Mouse (Mus musculus) midbrain, embryonic 15.5 days (tissue): ENCODE results near the gene Muc13. TPM values are rescaled to one million over a fixed set of nuclear protein-coding genes. Genes with fewer than 3 reads are reported as not detected.

Experiments
- ATAC-seq: fragments of 200-750 bp; cut with Nextera tagmentation; replicated peaks from 2 replicates; pipeline ENCODE4 v1.8.0; 2017; ENCODE audit warnings: moderate TSS enrichment
- H3K27ac ChIP-seq: fragments of 300-500 bp; sonication (generic); 2 replicates; pipeline ENCODE4 v1.5.1; 2015; ENCODE audit warnings: mild to moderate bottlenecking, inconsistent platforms
- H3K27me3 ChIP-seq: fragments of 300-500 bp; sonication (generic); replicated peaks from 2 replicates; pipeline ENCODE4 v1.6.1; 2015; ENCODE audit warnings: inconsistent platforms
- H3K36me3 ChIP-seq: fragments of 300-500 bp; sonication (generic); replicated peaks from 2 replicates; pipeline ENCODE4 v1.6.1; 2015; ENCODE audit warnings: inconsistent platforms
- H3K4me1 ChIP-seq: fragments of 300-500 bp; sonication (generic); 2 replicates; pipeline ENCODE4 v1.6.1; 2015; ENCODE audit warnings: inconsistent platforms
- H3K4me2 ChIP-seq: fragments of 300-500 bp; sonication (generic); 2 replicates; pipeline ENCODE4 v1.6.1; 2015; ENCODE audit warnings: inconsistent platforms, mild to moderate bottlenecking, moderate library complexity
- H3K4me3 ChIP-seq: fragments of 300-500 bp; sonication (generic); 2 replicates; pipeline ENCODE4 v1.5.1; 2015; ENCODE audit warnings: mild to moderate bottlenecking, inconsistent platforms
- H3K9ac ChIP-seq: fragments of 300-500 bp; sonication (generic); 2 replicates; pipeline ENCODE4 v1.6.1; 2015; ENCODE audit warnings: mild to moderate bottlenecking, inconsistent platforms
- H3K9me3 ChIP-seq: fragments of 300-500 bp; sonication (generic); 2 replicates; pipeline ENCODE4 v1.6.1; 2016; ENCODE audit warnings: inconsistent platforms
- WGBS: fragments of 180-500 bp; shearing (Covaris S2); methylation state at CpG from one replicate; pipeline ENCODE4 v1.1.7; 2015; ENCODE audit warnings: mixed read lengths; 5-methylcytosine and 5-hydroxymethylcytosine counted together
- polyA plus RNA-seq: library from polyadenylated mRNA; unstranded; fragments of >200 nt; fragmentation: Nextera tagmentation; extraction: Ambion mirVana; gene quantifications from 2 replicates; pipeline ENCODE4 v1.2.1, GENCODE M21; 2015

Gene Muc13
- polyA plus RNA-seq, 1 experiment from 2014 or later, result 0.08 TPM

GRCm38 (mm10) chr16:33774972-33775371 is 18.9 kb upstream of the Muc13 start:
- Histone ChIP-seq H3K9ac (no peak overlapping the region), H3K4me3 (no peak overlapping the region), H3K4me1 (no peaks in the 10 kb centered on the region), H3K4me2 (no peak overlapping the region), H3K36me3 (no peaks in the 10 kb centered on the region), H3K27ac (no peak overlapping the region), H3K9me3 (no peaks in the 10 kb centered on the region), H3K27me3 (no peaks in the 10 kb centered on the region)
- no peak for ATAC-seq
- 65% methylated on average over 3 of the region's 3 CpGs for WGBS

GRCm38 (mm10) chr16:33775733-33776335 is 18.0 kb upstream of the Muc13 start:
- no peaks in the 10 kb centered on the region for H3K36me3 ChIP-seq
- H3K4me1 ChIP-seq, result no peaks in the 10 kb centered on the region
- 81% methylated on average over 1 of the region's 1 CpGs for WGBS
- no peak for ATAC-seq
- H3K9ac ChIP-seq, result no peak overlapping the region
- H3K27ac ChIP-seq, result no peak overlapping the region
- no peaks in the 10 kb centered on the region for H3K9me3 ChIP-seq
- H3K27me3 ChIP-seq, result no peaks in the 10 kb centered on the region
- H3K4me2 ChIP-seq, result no peak overlapping the region
- H3K4me3 ChIP-seq, result no peak overlapping the region

DNA sequence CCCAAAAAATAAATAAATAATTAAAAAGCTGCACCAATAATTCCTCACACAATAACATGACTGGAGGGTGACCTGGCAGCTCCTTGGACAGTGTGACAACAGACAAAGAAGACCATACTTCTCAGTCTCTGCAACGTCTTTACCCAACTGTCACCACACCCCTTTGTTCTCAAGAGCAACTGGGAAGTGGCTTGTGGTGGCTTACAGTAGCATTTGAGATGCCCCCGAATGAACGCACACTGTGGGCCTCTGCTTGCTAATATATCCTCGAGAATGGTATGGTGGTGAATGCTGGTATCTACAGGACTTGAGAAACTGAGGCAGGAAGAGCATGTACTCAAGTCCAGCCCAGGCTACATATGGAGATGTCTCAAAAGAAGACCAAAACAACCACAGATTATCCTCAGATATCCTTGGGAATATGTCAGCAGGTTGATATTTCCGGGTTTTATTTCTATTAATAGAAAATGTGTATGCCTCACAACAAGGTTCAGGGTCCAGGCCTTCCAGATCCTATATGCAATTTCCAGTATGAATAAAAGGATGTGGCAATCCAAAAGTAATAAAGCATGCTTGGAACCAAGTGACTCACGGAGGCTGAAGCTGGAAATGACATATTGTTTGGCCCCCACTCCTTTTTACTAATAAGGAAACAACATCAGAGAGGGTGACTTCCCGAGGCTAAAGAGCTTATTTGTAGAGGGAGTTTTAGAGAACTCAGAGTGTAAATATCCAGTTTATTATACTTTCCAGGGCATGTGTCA is 16.9 kb upstream of the Muc13 start:
- Histone ChIP-seq H3K36me3 (no peaks in the 10 kb centered on the region), H3K27ac (no peak overlapping the region), H3K9me3 (no peaks in the 10 kb centered on the region), H3K9ac (no peak overlapping the region), H3K4me2 (no peak overlapping the region), H3K4me3 (no peak overlapping the region), H3K27me3 (no peaks in the 10 kb centered on the region), H3K4me1 (no peaks in the 10 kb centered on the region)
- WGBS, result 86% methylated on average over 7 of the region's 7 CpGs
- ATAC-seq, result no peak

DNA sequence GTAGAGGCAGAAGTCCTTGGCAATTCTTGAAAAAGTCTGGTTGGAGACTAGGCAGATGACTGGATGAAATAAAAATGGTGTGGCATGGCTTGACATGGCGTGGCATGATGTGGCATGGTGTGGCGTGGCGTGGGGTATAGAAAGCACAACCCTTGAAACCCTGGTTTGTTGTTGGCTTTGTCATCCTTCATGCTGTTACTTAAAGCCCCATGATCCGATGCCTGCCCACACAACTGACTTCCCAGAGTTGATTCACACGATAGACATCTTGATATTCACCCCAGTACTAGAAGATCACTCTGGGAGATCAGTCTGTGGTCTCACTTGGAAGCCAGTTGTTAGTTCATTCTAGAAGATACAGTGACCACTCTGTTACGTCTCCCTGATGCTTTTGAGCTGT is 16.2 kb upstream of the Muc13 start:
- H3K27ac ChIP-seq, result no peak overlapping the region
- H3K4me3 ChIP-seq, result no peak overlapping the region
- no peak for ATAC-seq
- no peaks in the 10 kb centered on the region for H3K4me1 ChIP-seq
- H3K27me3 ChIP-seq, result no peaks in the 10 kb centered on the region
- H3K4me2 ChIP-seq, result no peak overlapping the region
- 94% methylated on average over 6 of the region's 6 CpGs for WGBS
- H3K36me3 ChIP-seq, result no peaks in the 10 kb centered on the region
- H3K9ac ChIP-seq, result no peak overlapping the region
- H3K9me3 ChIP-seq, result no peaks in the 10 kb centered on the region

- WGBS, result 79% methylated on average over 5 of the region's 5 CpGs
- ATAC-seq, result no peak
- no peaks in the 10 kb centered on the region for H3K36me3 ChIP-seq
- H3K9me3 ChIP-seq, result no peaks in the 10 kb centered on the region
- H3K9ac ChIP-seq, result no peak overlapping the region
- no peak overlapping the region for H3K27ac ChIP-seq
- no peaks in the 10 kb centered on the region for H3K4me1 ChIP-seq
- H3K27me3 ChIP-seq, result no peaks in the 10 kb centered on the region
- no peak overlapping the region for H3K4me3 ChIP-seq
- no peak overlapping the region for H3K4me2 ChIP-seq
These were observed 11.8 kb upstream of the Muc13 start for GRCm38 (mm10) chr16:33781789-33782728.

GRCm38 (mm10) chr16:33782729-33783091 is 11.1 kb upstream of the Muc13 start:
- Histone ChIP-seq H3K9ac (no peak overlapping the region), H3K4me1 (no peaks in the 10 kb centered on the region), H3K4me2 (no peak overlapping the region), H3K27ac (no peak overlapping the region), H3K9me3 (no peaks in the 10 kb centered on the region), H3K36me3 (no peaks in the 10 kb centered on the region), H3K27me3 (no peaks in the 10 kb centered on the region), H3K4me3 (no peak overlapping the region)
- WGBS, result 92% methylated on average over 1 of the region's 1 CpGs
- ATAC-seq, result no peak

DNA sequence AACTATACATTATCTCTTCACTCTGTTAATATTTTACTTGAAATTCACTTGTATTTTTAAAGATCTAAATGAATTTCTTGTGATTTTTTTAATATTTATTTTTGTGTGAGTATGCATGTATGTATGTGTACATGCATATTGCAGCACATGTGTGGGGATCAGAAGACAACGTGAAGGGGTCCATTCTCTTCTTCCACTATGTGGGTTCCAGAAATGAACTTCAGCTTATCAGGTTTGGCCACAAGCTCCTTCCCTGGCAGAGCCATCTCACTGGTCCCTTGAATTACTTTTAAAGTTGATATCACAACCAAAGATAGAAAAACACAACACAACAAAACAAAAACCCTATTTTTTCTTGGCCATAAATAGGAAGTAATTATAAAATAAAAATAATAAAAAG is 9.3 kb upstream of the Muc13 start:
- H3K9ac ChIP-seq, result no peak overlapping the region
- H3K4me1 ChIP-seq, result no peaks in the 10 kb centered on the region
- H3K27ac ChIP-seq, result no peak overlapping the region
- ATAC-seq, result no peak
- no peaks in the 10 kb centered on the region for H3K9me3 ChIP-seq
- no peak overlapping the region for H3K4me2 ChIP-seq
- H3K36me3 ChIP-seq, result no peaks in the 10 kb centered on the region
- H3K4me3 ChIP-seq, result no peak overlapping the region
- H3K27me3 ChIP-seq, result no peaks in the 10 kb centered on the region
- WGBS, result 86% methylated on average over 1 of the region's 1 CpGs

DNA sequence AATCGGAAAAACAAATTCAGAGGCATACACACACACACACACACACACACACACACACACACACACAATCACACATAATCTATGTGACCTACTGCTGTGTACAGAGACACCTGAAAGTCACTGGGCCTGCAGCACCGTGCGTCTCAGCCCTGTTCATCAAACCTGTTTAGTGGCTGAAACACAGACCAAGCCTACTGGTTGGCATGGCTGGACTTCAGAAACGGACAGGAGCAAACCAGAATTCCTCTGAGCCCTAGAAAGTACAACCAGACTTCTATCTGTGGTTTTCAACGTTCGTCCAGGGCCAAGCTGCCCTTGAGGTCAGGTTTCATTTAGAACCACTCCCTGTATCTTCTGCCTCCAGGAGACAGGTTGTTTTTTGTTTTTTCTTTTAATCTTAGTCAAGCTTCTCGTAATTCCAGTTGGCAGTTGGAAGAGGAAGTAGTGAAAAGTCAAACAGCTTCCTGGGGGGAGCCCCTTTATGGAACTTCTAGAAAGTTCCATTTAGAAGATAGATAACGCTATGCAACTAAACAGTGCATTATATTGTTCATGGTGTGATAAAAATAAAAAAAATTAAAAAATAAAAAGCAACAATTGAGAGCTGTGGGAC is 8.6 kb upstream of the Muc13 start:
- Histone ChIP-seq H3K4me3 (no peak overlapping the region), H3K27ac (no peak overlapping the region), H3K36me3 (no peaks in the 10 kb centered on the region), H3K4me1 (no peaks in the 10 kb centered on the region), H3K9me3 (no peaks in the 10 kb centered on the region), H3K9ac (no peak overlapping the region), H3K4me2 (no peak overlapping the region), H3K27me3 (no peaks in the 10 kb centered on the region)
- 83% methylated on average over 8 of the region's 8 CpGs for WGBS
- ATAC-seq, result no peak

DNA sequence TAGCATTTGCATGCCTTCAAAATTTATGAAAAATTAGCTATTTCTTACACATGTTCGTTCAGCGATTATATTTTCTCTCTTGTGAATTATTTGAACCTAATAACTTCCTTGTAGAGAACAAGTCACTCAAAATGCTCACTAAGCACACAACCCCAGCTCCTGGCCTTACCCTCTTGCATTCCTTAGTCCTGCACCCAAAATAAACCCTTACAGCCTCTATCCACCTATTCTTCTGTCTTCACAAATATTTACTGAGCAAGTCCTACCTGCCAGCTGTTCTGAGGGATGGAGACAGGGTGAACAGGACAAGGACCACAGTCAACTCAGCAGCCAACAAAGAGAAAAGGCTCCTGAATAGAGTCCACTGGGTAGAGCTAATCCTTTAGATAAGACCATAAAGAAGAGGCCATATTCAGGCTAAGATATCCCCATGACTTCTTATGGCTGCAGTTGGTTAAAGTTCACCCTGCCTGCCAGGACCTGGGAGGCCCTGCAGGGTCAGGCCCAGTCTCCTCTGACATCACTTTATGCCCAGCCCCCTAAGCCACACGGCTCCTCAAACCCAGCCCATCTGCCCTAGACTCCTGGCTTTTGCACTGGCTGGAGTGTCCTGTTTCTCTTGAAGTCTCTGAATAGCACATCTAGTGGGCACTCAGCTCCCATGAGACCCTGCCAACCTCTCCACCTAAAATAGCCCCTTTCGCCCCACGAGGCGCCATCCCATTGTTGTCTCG is 7.0 kb upstream of the Muc13 start:
- no peaks in the 10 kb centered on the region for H3K9me3 ChIP-seq
- H3K4me3 ChIP-seq, result no peak overlapping the region
- no peak for ATAC-seq
- H3K27ac ChIP-seq, result no peak overlapping the region
- no peak overlapping the region for H3K4me2 ChIP-seq
- H3K9ac ChIP-seq, result no peak overlapping the region
- no peaks in the 10 kb centered on the region for H3K36me3 ChIP-seq
- 76% methylated on average over 7 of the region's 7 CpGs for WGBS
- H3K27me3 ChIP-seq, result no peaks in the 10 kb centered on the region
- no peaks in the 10 kb centered on the region for H3K4me1 ChIP-seq

DNA sequence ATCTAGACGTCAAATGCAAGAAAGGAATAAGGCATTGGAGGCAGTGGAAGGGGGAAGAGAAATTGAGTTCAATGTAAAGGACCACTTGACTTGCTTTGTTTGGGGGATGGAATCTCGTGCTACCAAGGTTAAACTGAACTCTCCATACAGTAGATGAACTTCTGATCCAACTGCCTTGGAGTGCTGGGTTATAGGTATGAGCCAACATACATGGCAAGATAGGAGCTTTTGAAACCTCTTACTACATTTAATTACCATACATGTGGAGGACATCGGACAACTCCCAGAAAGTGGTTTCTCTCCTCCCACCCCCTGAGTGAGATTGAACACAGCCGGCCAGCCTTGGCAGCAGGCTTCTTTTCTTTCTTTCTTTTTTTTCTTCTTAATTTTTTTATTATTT is 1.3 kb downstream of the Muc13 start:
- Histone ChIP-seq H3K27me3 (no peaks in the 10 kb centered on the region), H3K4me2 (no peak overlapping the region), H3K36me3 (no peaks in the 10 kb centered on the region), H3K9ac (no peak overlapping the region), H3K4me1 (no peaks in the 10 kb centered on the region), H3K9me3 (no peaks in the 10 kb centered on the region), H3K27ac (no peak overlapping the region), H3K4me3 (no peak overlapping the region)
- 85% methylated on average over 4 of the region's 4 CpGs for WGBS
- ATAC-seq, result no peak

GRCm38 (mm10) chr16:33795887-33796286 is 2.0 kb downstream of the Muc13 start:
- H3K4me3 ChIP-seq, result no peak overlapping the region
- no peak for ATAC-seq

GRCm38 (mm10) chr16:33796756-33797155 is 2.9 kb downstream of the Muc13 start:
- Histone ChIP-seq H3K4me3 (no peak overlapping the region), H3K4me1 (no peaks in the 10 kb centered on the region), H3K9me3 (no peaks in the 10 kb centered on the region), H3K36me3 (no peaks in the 10 kb centered on the region), H3K27ac (no peak overlapping the region), H3K4me2 (no peak overlapping the region), H3K9ac (no peak overlapping the region), H3K27me3 (no peaks in the 10 kb centered on the region)
- ATAC-seq, result no peak
- 91% methylated on average over 3 of the region's 3 CpGs for whole genome bisulfite sequencing

More at GRCm38 (mm10) chr16:33795887-33796286, 2.0 kb downstream of the Muc13 start:
- H3K4me1 ChIP-seq, result no peaks in the 10 kb centered on the region
- 83% methylated on average over 6 of the region's 6 CpGs for WGBS
- H3K4me2 ChIP-seq, result no peak overlapping the region
- no peaks in the 10 kb centered on the region for H3K27me3 ChIP-seq
- H3K9ac ChIP-seq, result no peak overlapping the region
- H3K9me3 ChIP-seq, result no peaks in the 10 kb centered on the region
- no peaks in the 10 kb centered on the region for H3K36me3 ChIP-seq
- H3K27ac ChIP-seq, result no peak overlapping the region
